Mouse (Mus musculus): ENCODE measurements around the gene Dnah7b.
"Not testable (repeated sequence)": the region's sequence is repeated elsewhere in the genome, so short reads cannot be mapped to it uniquely, and the experiment has no call there.

DNA sequence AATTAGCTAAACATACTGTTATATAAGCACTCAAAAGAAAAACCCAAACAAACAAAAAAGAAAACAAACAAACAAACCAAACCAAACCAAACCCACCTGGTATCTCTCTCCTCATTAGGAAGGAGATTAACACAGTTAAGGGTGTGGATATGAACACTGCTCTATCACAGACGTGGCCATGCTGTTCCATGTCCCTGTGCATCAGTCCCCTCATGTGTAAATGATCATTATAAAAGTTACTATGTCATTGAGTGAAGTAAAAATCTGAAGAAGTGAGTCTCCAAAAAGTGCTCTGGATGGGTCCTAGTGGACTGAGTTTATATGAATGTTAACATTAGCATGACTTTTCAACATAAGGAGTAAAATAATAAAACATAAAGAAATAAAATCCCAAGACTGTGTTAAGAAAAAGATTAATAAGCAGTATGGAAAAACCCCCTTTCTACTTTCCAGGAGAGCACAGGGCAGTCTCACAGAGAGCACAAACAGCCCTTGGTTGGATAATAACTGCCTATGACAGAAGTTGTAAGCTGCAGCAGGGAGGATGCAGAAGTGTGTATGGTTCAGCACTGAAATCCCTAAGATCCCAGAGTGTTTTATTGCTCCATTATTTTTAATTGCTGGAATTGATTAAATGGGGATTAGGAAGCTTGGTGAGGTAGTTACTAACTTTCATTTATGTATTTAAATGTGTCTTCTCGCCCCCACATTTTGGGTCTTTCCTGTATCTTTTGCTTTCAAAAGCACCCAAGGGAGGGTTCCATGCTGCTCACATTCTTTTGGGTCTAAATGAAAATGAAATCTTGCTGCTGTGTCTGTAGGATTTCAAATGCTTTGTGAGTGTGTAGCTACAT lies 212.2 kb downstream of the Dnah7b start:
- TF ChIP-seq CTCF, POLR2A (IDR thresholded peaks at IDR 0.05; ENCODE audit: insufficient read depth, low read depth, low read length): not testable (repeated sequence)
